Mouse (Mus musculus) cerebellum, adult 11 months (tissue): ENCODE data around the gene Sst.

ENCODE experiments used
- DNase-seq: peaks from one replicate; pipeline ENCODE4 v3.0.0; 2022

Sst gene

DNA sequence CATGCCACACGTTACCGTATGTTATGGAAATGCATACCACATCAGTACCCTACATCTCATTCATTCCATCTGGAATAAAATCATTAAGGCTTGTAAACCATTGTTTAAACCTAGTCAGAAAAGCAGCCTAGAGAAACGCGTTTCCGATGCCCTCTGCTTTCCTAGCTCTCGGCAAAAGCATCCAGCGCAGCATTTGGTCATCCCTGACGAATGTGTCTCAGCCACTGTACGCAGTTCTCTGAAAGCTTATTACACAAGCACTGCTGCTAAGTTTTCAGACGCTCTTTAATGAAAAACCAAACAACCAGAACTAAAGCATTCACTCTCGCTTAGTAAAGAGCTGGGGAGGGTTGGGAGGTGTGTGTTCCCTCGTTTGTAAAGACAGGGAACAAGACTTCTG lies 5.7 kb downstream of the Sst start:
- no peak for DNase-seq

DNA sequence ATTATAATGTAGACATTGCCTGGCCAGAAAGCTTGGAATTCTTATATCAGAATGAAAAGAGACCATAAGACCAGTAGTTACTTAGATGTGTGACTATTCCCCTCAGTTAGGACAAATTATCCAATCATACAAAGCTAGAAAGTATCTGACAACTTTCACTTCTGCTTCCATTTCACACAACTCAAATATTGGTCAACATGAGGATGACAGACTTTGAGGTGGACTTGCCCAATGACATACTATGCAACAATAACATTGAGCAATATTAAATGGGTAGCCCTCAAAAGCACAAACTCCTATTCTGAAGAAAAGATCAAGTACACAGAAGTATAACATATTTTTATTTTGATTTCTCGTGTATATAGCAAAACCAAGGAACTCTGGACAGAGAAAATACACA lies 35.5 kb downstream of the Sst start:
- no peak for DNase-seq

DNA sequence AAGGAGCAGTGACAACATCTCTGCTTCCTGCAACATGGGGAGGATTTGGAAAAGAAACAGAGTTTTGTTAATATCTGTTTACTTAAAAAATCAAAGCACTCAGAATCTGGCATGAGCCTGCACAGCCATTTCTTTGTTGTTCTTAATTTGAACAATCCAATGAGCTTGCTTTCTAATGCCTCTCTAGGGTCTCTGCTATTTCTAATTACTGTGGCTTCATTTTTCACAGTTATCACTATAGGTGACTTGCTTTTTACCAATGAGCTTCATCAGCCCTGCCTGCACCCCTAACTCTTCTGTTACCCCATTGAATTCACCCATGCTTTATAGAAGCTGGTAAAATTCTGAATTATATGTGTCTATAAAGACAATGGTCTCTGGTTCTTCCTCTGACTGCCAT lies 41.0 kb downstream of the Sst start:
- no peak for DNase-seq

DNA sequence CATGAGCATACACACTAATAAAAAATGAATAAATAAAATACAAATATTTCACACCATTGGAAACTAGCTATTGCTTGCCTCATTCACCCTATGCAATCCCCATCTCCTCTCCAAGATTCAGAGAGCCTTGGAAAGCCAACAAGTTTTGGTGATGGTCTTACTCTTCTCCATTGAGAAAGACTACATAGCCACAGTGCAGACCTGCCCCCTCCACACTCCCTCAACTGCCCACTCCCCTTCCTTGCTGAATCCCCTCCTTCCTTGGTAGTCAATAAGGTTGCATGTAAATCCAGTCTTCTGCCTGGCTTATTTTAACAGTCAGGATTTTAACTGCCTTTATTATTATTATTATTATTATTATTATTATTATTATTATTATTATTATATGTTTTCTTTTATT lies 41.6 kb downstream of the Sst start:
- DNase-seq, result no peak

DNA sequence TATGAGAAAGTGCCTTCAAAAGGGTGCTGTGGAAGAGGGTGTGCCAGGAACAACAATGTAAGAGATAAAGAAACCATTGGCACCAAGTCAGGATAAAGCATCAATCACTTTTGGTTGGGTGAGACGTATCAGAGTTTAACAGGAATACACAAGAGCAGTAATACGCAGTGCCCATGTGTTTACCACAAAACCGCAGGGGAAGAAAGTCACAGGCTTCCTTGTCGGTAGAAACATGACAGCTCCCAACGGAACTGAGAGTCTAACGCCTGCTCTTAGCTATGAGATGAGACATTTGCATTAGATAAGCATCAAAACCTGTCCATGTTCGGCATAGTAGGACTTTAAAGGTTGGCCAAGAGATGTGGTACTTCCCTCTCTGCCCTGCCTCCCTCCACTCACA lies 46.1 kb downstream of the Sst start:
- DNase-seq, result no peak

DNA sequence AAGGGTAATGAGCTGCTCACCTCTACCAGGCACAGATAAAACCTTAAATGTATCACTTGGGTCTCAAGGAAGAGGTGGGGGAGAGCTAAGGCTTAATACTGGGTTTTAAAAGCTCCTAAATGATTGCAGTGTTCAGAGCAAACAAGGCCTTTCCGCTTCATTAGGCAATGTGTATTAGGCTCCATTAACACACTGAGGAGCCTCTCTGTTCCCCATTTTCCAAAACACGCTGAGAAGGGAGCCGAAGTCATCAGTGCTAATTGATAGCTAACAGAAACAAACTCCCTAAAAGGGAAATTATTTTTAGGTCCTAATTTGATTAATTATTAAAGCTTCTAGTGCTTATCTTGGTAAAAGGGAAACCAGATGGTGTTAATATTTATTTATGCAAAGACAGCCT lies 48.1 kb downstream of the Sst start:
- DNase-seq, result no peak
